Mouse (Mus musculus) gastrocnemius, adult 8-10 months (tissue): ENCODE data around the gene Gm6871. TPM values are rescaled to one million over a fixed set of nuclear protein-coding genes. Genes with fewer than 3 reads are reported as not detected.

Experiments
- total RNA-seq, 4 experiments: library from RNA; stranded (reverse); gene quantifications; 2 replicates each; pipeline ENCODE4 v1.2.4; 2022

Gm6871 gene
- total RNA-seq, 4 experiments from 2014 or later: not detected

Other genes starting within 250 kb of the Gm6871 start
- gene AI987944, start 180.3 kb downstream of the Gm6871 start, total RNA-seq: 10 to 100 TPM in 3 of 4 experiments, 1 to 10 TPM in 1; 9.6 to 11.8 (median 10.6) TPM
- under 1 TPM; 0.22 to 0.34 (median 0.29) TPM for gene Vmn2r57, start 125.0 kb downstream of the Gm6871 start, total RNA-seq
- under 1 TPM in 2 of 4 experiments, not detected in 2; 0.07 to 0.08 TPM for gene Gm20449, start 74.2 kb downstream of the Gm6871 start, total RNA-seq
- 1 to 10 TPM; 3.1 to 5.3 (median 3.7) TPM for gene AW146154, start 73.8 kb downstream of the Gm6871 start, total RNA-seq
- 10 to 100 TPM in 3 of 4 experiments, 1 to 10 TPM in 1; 9.7 to 14.9 (median 13.0) TPM for gene 2610021A01Rik, start 25.6 kb upstream of the Gm6871 start, total RNA-seq
- gene Zfp788, start 59.5 kb upstream of the Gm6871 start, total RNA-seq: 10 to 100 TPM; 10.8 to 13.9 (median 12.6) TPM